Mouse (Mus musculus) forebrain, embryonic 13.5 days (tissue): ENCODE results near the gene Fam204a. TPM values are rescaled to one million over a fixed set of nuclear protein-coding genes. Genes with fewer than 3 reads are reported as not detected.
A peak's percentile ranks its signal among the peaks of the same experiment; 100 is the strongest.

Source experiments
- ATAC-seq: fragments of 200-750 bp; cut with Nextera tagmentation; 2 replicates; pipeline ENCODE4 v1.8.0; 2017
- H3K27ac ChIP-seq: fragments of 300-500 bp; sonication (generic); 2 replicates; pipeline ENCODE4 v1.5.1; 2015; ENCODE audit warnings: inconsistent platforms, mild to moderate bottlenecking, moderate library complexity
- H3K27me3 ChIP-seq: fragments of 300-500 bp; sonication (generic); 2 replicates; pipeline ENCODE4 v1.6.1; 2015; ENCODE audit warnings: mild to moderate bottlenecking, inconsistent platforms
- H3K36me3 ChIP-seq: fragments of 300-500 bp; sonication (generic); 2 replicates; pipeline ENCODE4 v1.6.1; 2015; ENCODE audit warnings: mild to moderate bottlenecking, inconsistent platforms; ENCODE audit not compliant: poor library complexity, severe bottlenecking
- H3K4me1 ChIP-seq: fragments of 300-500 bp; sonication (generic); 2 replicates; pipeline ENCODE4 v1.6.1; 2015; ENCODE audit warnings: inconsistent platforms
- H3K4me2 ChIP-seq: fragments of 300-500 bp; sonication (generic); 2 replicates; pipeline ENCODE4 v1.6.1; 2015; ENCODE audit warnings: inconsistent platforms, mild to moderate bottlenecking, moderate library complexity
- H3K4me3 ChIP-seq: fragments of 300-500 bp; sonication (generic); 2 replicates; pipeline ENCODE4 v1.5.1; 2015; ENCODE audit warnings: mild to moderate bottlenecking, inconsistent platforms
- H3K9ac ChIP-seq: fragments of 300-500 bp; sonication (generic); 2 replicates; pipeline ENCODE4 v1.6.1; 2015; ENCODE audit warnings: mild to moderate bottlenecking, inconsistent platforms
- H3K9me3 ChIP-seq: fragments of 300-500 bp; sonication (generic); replicated peaks from 2 replicates; pipeline ENCODE4 v1.6.1; 2016; ENCODE audit warnings: inconsistent platforms
- WGBS: fragments of 180-500 bp; shearing (Covaris S2); methylation state at CpG from one replicate; pipeline ENCODE4 v1.1.7; 2015; 5-methylcytosine and 5-hydroxymethylcytosine counted together
- polyA plus RNA-seq: library from polyadenylated mRNA; unstranded; fragments of >200 nt; fragmentation: Nextera tagmentation; extraction: Ambion mirVana; gene quantifications from 2 replicates; pipeline ENCODE4 v1.2.1, GENCODE M21; 2015

The Fam204a gene
- polyA plus RNA-seq, 1 experiment from 2014 or later = 62.9 TPM

DNA sequence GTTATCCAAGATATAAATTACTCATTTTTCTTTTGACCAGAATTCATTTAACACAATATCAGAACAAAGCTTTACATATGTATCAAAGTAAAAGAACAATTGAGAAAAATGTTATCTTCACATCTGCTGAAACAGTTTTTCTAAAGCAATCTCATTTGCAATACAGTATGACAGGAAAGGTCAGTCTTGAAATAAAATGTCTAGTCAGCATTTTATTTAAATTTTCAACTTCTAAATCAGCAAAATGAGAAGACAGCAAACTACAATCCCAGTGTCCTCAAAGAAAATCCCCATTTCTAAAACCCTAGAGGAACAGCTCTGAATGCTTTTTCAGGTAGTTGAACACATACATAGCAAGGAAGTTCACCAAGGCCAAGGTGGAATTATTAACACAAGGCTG, 18.3 kb downstream of the Fam204a start:
- Histone ChIP-seq H3K4me2 (no peak overlapping the region), H3K9me3 (no peaks in the 10 kb centered on the region), H3K27me3 (peaks cover 39% of the 10 kb centered on the region), H3K4me3 (no peak overlapping the region), H3K36me3 (peaks cover 15% of the 10 kb centered on the region), H3K4me1 (peaks cover 15% of the 10 kb centered on the region), H3K27ac (no peak overlapping the region), H3K9ac (no peak overlapping the region)
- ATAC-seq = no peak

DNA sequence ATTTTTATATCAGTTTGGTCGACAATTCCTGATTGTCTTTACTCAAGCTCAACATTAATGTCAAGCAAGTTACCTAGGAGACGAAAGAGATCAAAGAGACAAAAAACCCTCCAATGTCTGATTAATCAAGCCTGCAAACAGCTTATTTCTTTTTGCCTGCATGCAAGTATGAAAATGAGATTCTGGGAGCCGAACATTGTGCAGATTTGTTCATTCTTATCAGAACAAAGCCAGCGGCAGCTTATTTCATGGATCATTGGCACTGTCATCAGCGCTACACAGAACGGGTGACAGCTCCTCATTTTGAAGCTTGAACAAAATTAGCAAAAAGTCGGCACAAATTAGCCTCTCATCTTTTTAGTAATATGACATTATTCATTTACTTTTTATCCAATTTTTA, 22.3 kb downstream of the Fam204a start:
- no peaks in the 10 kb centered on the region for H3K9me3 ChIP-seq
- WGBS = 8% methylated on average over 7 of the region's 7 CpGs
- H3K36me3 ChIP-seq = 0 out of 2 replicates have a peak, but pooled peaks cover 5% of the 10 kb centered on the region
- no peak overlapping the region for H3K27ac ChIP-seq
- peaks cover 44% of the 10 kb centered on the region for H3K27me3 ChIP-seq
- H3K4me3 ChIP-seq = no peak overlapping the region
- ATAC-seq = 0 out of 2 replicates have a peak, but pooled peaks have one; percentile 21
- H3K4me2 ChIP-seq = peak overlapping the region; percentile 12; the same call in 1 of the 2 replicates
- H3K4me1 ChIP-seq = peaks cover 23% of the 10 kb centered on the region
- H3K9ac ChIP-seq = no peak overlapping the region

DNA sequence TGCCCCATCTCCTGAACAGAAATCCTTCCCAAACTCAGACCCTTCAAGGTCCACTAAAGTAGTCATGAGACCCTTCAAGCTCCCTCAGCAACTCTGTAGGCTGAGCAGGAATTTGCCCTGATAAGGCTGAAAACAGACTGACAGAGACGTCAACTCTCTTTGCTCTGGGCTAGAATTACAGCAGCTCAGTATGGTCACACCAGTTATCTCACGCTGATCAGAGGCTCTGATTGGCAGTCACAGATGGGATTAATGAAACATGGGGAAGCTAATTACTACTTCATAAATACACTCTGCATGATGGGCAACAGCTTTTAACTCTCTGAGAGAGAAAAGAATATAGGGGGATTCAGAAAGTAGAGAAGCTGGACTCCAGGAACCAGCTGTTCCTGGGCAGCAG, 26.2 kb downstream of the Fam204a start:
- 0 out of 2 replicates have a peak, but pooled peaks cover 5% of the 10 kb centered on the region for H3K36me3 ChIP-seq
- WGBS = 11% methylated on average over 2 of the region's 2 CpGs
- ATAC-seq = no peak
- H3K4me2 ChIP-seq = no peak overlapping the region
- no peak overlapping the region for H3K9ac ChIP-seq
- H3K27me3 ChIP-seq = peaks cover 16% of the 10 kb centered on the region; the same call in 1 of the 2 replicates
- H3K9me3 ChIP-seq = no peaks in the 10 kb centered on the region
- no peak overlapping the region for H3K4me3 ChIP-seq
- no peak overlapping the region for H3K27ac ChIP-seq
- H3K4me1 ChIP-seq = peaks cover 20% of the 10 kb centered on the region

DNA sequence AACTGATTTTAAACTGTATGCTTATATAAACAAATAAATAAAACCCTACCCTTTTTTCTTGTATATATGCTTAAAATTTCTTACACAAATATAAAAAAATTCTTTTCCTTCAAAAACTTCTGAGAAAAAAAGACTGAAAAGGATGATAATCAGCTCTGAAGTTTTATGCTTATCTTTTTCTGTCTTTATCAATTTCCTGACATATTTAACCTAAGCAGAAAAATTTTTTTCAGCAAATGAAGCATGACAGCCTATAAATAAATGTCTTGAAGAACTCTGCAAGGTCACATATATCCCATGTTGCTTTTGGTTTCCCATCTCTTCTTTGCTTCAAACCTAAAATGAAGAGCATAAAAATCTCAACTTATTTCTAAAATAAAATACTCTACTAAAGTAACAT, 27.3 kb downstream of the Fam204a start:
- no peak overlapping the region for H3K4me3 ChIP-seq
- H3K27me3 ChIP-seq = peaks cover 16% of the 10 kb centered on the region; the same call in 1 of the 2 replicates
- H3K9ac ChIP-seq = no peak overlapping the region
- peaks cover 13% of the 10 kb centered on the region for H3K4me1 ChIP-seq
- ATAC-seq = no peak
- peaks cover 14% of the 10 kb centered on the region for H3K36me3 ChIP-seq
- H3K9me3 ChIP-seq = no peaks in the 10 kb centered on the region
- no peak overlapping the region for H3K27ac ChIP-seq
- H3K4me2 ChIP-seq = no peak overlapping the region

GRCm38 (mm10) chr19:60192790-60193189, 33.7 kb downstream of the Fam204a start:
- H3K9me3 ChIP-seq = no peaks in the 10 kb centered on the region
- ATAC-seq = no peak
- no peak overlapping the region for H3K4me3 ChIP-seq
- peaks cover 6% of the 10 kb centered on the region for H3K4me1 ChIP-seq
- H3K9ac ChIP-seq = no peak overlapping the region
- H3K27ac ChIP-seq = no peak overlapping the region
- H3K36me3 ChIP-seq = peaks cover 17% of the 10 kb centered on the region
- no peaks in the 10 kb centered on the region for H3K27me3 ChIP-seq
- H3K4me2 ChIP-seq = no peak overlapping the region
- 94% methylated on average over 4 of the region's 4 CpGs for WGBS

GRCm38 (mm10) chr19:60189206-60189605, 37.3 kb downstream of the Fam204a start:
- H3K27ac ChIP-seq = no peak overlapping the region

GRCm38 (mm10) chr19:60182901-60183300, 43.6 kb downstream of the Fam204a start:
- no peaks in the 10 kb centered on the region for H3K9me3 ChIP-seq
- no peak overlapping the region for H3K4me2 ChIP-seq
- WGBS = 83% methylated on average over 1 of the region's 1 CpGs
- H3K27ac ChIP-seq = no peak overlapping the region
- ATAC-seq = no peak
- H3K27me3 ChIP-seq = no peaks in the 10 kb centered on the region
- H3K36me3 ChIP-seq = no peaks in the 10 kb centered on the region
- no peak overlapping the region for H3K4me3 ChIP-seq
- H3K9ac ChIP-seq = no peak overlapping the region
- H3K4me1 ChIP-seq = no peaks in the 10 kb centered on the region

More at GRCm38 (mm10) chr19:60189206-60189605, 37.3 kb downstream of the Fam204a start:
- H3K4me3 ChIP-seq = no peak overlapping the region
- no peaks in the 10 kb centered on the region for H3K9me3 ChIP-seq
- H3K9ac ChIP-seq = no peak overlapping the region
- no peak for ATAC-seq
- H3K27me3 ChIP-seq = no peaks in the 10 kb centered on the region
- peaks cover 9% of the 10 kb centered on the region for H3K36me3 ChIP-seq
- 11% methylated on average over 2 of the region's 2 CpGs for WGBS
- peaks cover 6% of the 10 kb centered on the region for H3K4me1 ChIP-seq
- H3K4me2 ChIP-seq = no peak overlapping the region

DNA sequence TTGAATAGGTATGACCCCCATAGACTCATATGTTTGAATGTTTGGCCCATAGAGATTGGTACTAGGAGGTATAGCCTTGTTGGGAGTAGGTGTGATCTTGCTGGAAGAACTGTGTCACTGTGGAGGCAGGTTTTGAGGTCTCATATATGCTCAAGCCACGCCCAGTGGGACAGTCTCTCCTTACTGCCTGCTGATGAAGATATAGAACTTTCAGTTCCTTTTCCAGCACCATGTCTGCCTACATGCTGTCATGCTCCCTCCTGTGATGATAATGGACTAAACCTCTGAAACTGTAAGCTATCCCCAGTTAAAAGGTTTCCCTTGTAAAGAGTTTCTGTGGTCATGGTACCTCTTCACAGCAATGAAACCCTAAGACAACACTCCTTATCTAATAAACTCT, 44.3 kb downstream of the Fam204a start:
- no peak for ATAC-seq
- Histone ChIP-seq H3K4me2 (no peak overlapping the region), H3K27me3 (no peaks in the 10 kb centered on the region), H3K4me1 (no peaks in the 10 kb centered on the region), H3K9ac (no peak overlapping the region), H3K9me3 (no peaks in the 10 kb centered on the region), H3K27ac (no peak overlapping the region), H3K36me3 (no peaks in the 10 kb centered on the region), H3K4me3 (no peak overlapping the region)
- 89% methylated on average over 1 of the region's 1 CpGs for WGBS

GRCm38 (mm10) chr19:60178771-60179563, 47.5 kb downstream of the Fam204a start:
- ATAC-seq = no peak
- Histone ChIP-seq H3K4me3 (no peak overlapping the region), H3K36me3 (no peaks in the 10 kb centered on the region), H3K9ac (no peak overlapping the region), H3K9me3 (no peaks in the 10 kb centered on the region), H3K4me1 (peaks cover 2% of the 10 kb centered on the region; the same call in 1 of the 2 replicates), H3K4me2 (no peak overlapping the region), H3K27me3 (no peaks in the 10 kb centered on the region), H3K27ac (no peak overlapping the region)
- 88% methylated on average over 8 of the region's 8 CpGs for WGBS

GRCm38 (mm10) chr19:60165417-60165816, 61.1 kb downstream of the Fam204a start:
- no peak overlapping the region for H3K9ac ChIP-seq
- no peaks in the 10 kb centered on the region for H3K36me3 ChIP-seq
- peaks cover 55% of the 10 kb centered on the region for H3K27me3 ChIP-seq
- H3K27ac ChIP-seq = no peak overlapping the region
- H3K4me1 ChIP-seq = peaks cover 7% of the 10 kb centered on the region; the same call in 1 of the 2 replicates
- no peak for ATAC-seq
- no peak overlapping the region for H3K4me2 ChIP-seq
- WGBS = 46% methylated on average over 2 of the region's 2 CpGs
- H3K4me3 ChIP-seq = no peak overlapping the region
- no peaks in the 10 kb centered on the region for H3K9me3 ChIP-seq

- H3K9ac ChIP-seq = no peak overlapping the region
- peaks cover 36% of the 10 kb centered on the region for H3K27me3 ChIP-seq
- H3K4me1 ChIP-seq = peaks cover 15% of the 10 kb centered on the region
- peak overlapping the region; percentile 32; the same call in 1 of the 2 replicates for H3K4me2 ChIP-seq
- H3K27ac ChIP-seq = no peak overlapping the region
- 4% methylated on average over 20 of the region's 20 CpGs for WGBS
- no peaks in the 10 kb centered on the region for H3K9me3 ChIP-seq
- no peaks in the 10 kb centered on the region for H3K36me3 ChIP-seq
- no peak overlapping the region for H3K4me3 ChIP-seq
- no peak for ATAC-seq
Observed at GRCm38 (mm10) chr19:60160611-60161274, 65.8 kb downstream of the Fam204a start.

DNA sequence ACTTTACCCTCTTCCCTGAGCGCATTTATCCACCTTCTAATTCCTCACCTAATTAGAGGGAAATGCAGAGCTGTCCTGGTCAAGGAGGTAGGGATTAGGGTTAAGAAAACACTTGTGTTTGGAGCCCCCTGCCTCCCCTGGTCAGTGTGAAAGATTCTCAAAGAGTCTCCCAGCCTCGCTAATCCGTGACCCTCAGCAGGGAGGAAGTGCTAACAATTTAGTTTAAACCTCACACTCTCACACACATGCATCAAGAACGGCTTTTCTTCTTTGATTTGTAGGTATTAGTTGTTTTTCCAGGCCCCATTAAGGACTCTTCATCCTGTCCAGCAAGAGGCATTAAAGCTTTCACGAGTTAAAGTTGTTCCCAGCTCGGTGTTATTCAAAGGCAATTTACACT, 66.7 kb downstream of the Fam204a start:
- Histone ChIP-seq H3K4me2 (no peak overlapping the region), H3K9me3 (no peaks in the 10 kb centered on the region), H3K4me1 (peaks cover 15% of the 10 kb centered on the region), H3K36me3 (no peaks in the 10 kb centered on the region), H3K27me3 (peaks cover 30% of the 10 kb centered on the region), H3K27ac (no peak overlapping the region), H3K4me3 (no peak overlapping the region), H3K9ac (no peak overlapping the region)
- WGBS = 1% methylated on average over 6 of the region's 6 CpGs
- no peak for ATAC-seq
